Mouse (Mus musculus): ENCODE data around the gene Ccdc9b.

GRCm38 (mm10) chr2:118747301-118747960 lies 15.0 kb downstream of the Ccdc9b start:
- TF ChIP-seq CTCF (IDR thresholded peaks at IDR 0.05; ENCODE audit: control insufficient read depth, insufficient read depth, insufficient read length) = no peak
- no peak for TF ChIP-seq MYOG (IDR thresholded peaks at IDR 0.05; ENCODE audit: control insufficient read depth, extremely low read depth, insufficient read length)
